Mouse (Mus musculus): Measurements from ENCODE around the gene Pcsk6.

The Pcsk6 gene

GRCm38 (mm10) chr7:65945342-65945993, 83.9 kb downstream of the Pcsk6 start:
- DNase-seq: no peak

GRCm38 (mm10) chr7:65946397-65946796, 84.9 kb downstream of the Pcsk6 start:
- peak in 1 of 2 experiments; percentile 29 for DNase-seq

- no peak for DNase-seq
Observed at GRCm38 (mm10) chr7:65948891-65949290, 87.4 kb downstream of the Pcsk6 start.

- DNase-seq: no peak
Observed at GRCm38 (mm10) chr7:65954583-65954982, 93.0 kb downstream of the Pcsk6 start.

- DNase-seq: no peak
Observed at GRCm38 (mm10) chr7:65955304-65956220, 94.0 kb downstream of the Pcsk6 start.

- DNase-seq: no peak
Observed at GRCm38 (mm10) chr7:65957245-65957644, 95.7 kb downstream of the Pcsk6 start.

GRCm38 (mm10) chr7:65958105-65958504, 96.6 kb downstream of the Pcsk6 start:
- DNase-seq: no peak

- DNase-seq: no peak
Observed at GRCm38 (mm10) chr7:65959221-65959924, 97.8 kb downstream of the Pcsk6 start.

- peak; percentile 58 to 64 for DNase-seq
Observed at GRCm38 (mm10) chr7:65962611-65963010, 101.1 kb downstream of the Pcsk6 start.

- DNase-seq: no peak
Observed at GRCm38 (mm10) chr7:65964398-65964797, 102.9 kb downstream of the Pcsk6 start.

GRCm38 (mm10) chr7:65971301-65971700, 109.8 kb downstream of the Pcsk6 start:
- DNase-seq: no peak

GRCm38 (mm10) chr7:65977286-65977685, 115.8 kb downstream of the Pcsk6 start:
- peak in 1 of 2 experiments; percentile 40 for DNase-seq

- no peak for DNase-seq
Observed at GRCm38 (mm10) chr7:65977977-65978376, 116.4 kb downstream of the Pcsk6 start.

GRCm38 (mm10) chr7:65978996-65979823, 117.7 kb downstream of the Pcsk6 start:
- DNase-seq: peak in 1 of 2 experiments; percentile 30

GRCm38 (mm10) chr7:65980000-65980399, 118.5 kb downstream of the Pcsk6 start:
- DNase-seq: no peak

- no peak for DNase-seq
Observed at GRCm38 (mm10) chr7:65982057-65982456, 120.5 kb downstream of the Pcsk6 start.

- peak; percentile 26 to 39 for DNase-seq
Observed at GRCm38 (mm10) chr7:65988249-65988648, 126.7 kb downstream of the Pcsk6 start.

- DNase-seq: no peak
Observed at GRCm38 (mm10) chr7:65988709-65989108, 127.2 kb downstream of the Pcsk6 start.

- DNase-seq: no peak
Observed at GRCm38 (mm10) chr7:65992329-65992728, 130.8 kb downstream of the Pcsk6 start.

- no peak for DNase-seq
Observed at GRCm38 (mm10) chr7:65993410-65993809, 131.9 kb downstream of the Pcsk6 start.

- DNase-seq: peak; percentile 67 to 78
Observed at GRCm38 (mm10) chr7:66001035-66001754, 139.7 kb downstream of the Pcsk6 start.

GRCm38 (mm10) chr7:66001797-66002196, 140.3 kb downstream of the Pcsk6 start:
- peak in 1 of 2 experiments; percentile 51 for DNase-seq
